Mouse (Mus musculus) heart, postnatal 0 days (tissue): ENCODE data around the gene Cobll1.

ENCODE experiments used
- CTCF ChIP-seq: IDR thresholded peaks from 2 replicates; pipeline ENCODE4 v1.5.1; 2016; ENCODE audit warnings: antibody characterized with exemption, control low read depth, low read depth
- EP300 ChIP-seq: IDR thresholded peaks from 2 replicates; pipeline ENCODE4 v1.6.1; 2016; ENCODE audit warnings: antibody characterized with exemption, low read depth

DNA sequence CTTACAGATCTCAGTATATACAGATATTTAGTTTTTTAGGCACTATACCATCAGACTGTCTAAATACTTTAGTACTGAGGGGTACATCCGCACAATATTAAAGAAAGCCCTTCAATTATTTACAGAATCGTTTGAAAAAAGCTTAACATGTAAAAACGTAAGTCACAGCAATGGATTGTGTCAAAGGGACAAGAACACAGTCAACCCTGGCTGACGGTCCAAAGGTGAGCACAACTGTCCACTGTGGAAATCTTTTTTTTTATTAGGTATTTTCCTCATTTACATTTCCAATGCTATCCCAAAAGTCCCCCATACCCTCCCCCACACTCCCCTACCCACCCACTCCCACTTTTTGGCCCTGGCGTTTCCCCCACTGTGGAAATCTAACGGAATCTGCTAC is 67.1 kb downstream of the Cobll1 start:
- TF ChIP-seq CTCF = no peak
- TF ChIP-seq EP300 = no peak
